Mouse (Mus musculus): ENCODE results near the gene Tfap2c. TPM values are rescaled to one million over a fixed set of nuclear protein-coding genes. Genes with fewer than 3 reads are reported as not detected.

Tfap2c gene
- polyA plus RNA-seq, 1 experiment from 2014 or later, result 0.25 TPM

DNA sequence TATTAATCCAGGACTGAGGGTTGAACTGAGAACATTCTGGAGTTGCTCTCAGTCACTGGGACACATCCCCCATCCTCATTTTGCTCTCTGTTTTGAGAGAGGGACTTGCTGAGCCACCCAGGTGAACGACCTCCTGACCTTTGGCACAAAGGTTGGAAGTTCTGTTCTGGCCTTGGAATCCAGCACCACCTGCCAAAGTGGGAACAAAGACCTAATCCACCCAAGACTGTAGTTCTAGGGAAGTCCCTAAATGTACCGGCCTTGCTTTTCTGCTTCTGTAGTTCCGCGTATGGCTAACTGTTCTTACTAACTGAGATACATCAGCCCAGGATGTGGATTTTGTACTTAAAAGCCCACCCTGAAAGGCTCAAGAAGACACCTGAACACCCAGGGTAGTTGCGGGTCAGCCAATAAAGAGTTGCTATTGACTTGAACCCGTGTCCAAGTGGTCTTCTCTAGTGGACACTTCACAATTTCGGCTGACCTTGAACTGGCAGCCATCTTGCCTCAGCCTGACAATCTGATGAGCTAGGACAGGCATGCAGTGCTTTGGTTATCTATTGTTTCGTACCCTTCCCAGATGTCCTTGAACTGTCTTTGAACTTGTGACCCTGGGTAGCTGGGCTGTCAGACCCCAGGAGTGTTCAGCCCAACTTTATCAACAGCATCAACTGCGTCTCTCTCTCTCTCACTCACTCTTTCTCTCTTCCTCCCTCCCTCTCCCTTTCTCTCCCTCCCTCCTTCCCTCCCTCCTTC is 28.6 kb upstream of the Tfap2c start:
- Histone ChIP-seq H3K4me1 (ENCODE audit: control insufficient read depth, insufficient read depth, low read length) (no peaks in the 10 kb centered on the region), H3K9me3 (replicated peaks; ENCODE audit: control insufficient read depth, low read length, poor library complexity, severe bottlenecking) (no peaks in the 10 kb centered on the region), H3K27ac (ENCODE audit: low read length) (no peak overlapping the region), H3K27me3 (ENCODE audit: control insufficient read depth, insufficient read depth, low read depth, low read length) (no peaks in the 10 kb centered on the region), H3K4me2 (ENCODE audit: low read length) (no peak overlapping the region), H3K9ac (ENCODE audit: low read depth, low read length) (no peak overlapping the region), H3K4me3 (ENCODE audit: low read depth, low read length) (no peak overlapping the region), H3K36me3 (ENCODE audit: control insufficient read depth, insufficient read depth, low read length) (no peaks in the 10 kb centered on the region)
- WGBS, result 89% methylated on average over 9 of the region's 9 CpGs
- ATAC-seq, result no peak

DNA sequence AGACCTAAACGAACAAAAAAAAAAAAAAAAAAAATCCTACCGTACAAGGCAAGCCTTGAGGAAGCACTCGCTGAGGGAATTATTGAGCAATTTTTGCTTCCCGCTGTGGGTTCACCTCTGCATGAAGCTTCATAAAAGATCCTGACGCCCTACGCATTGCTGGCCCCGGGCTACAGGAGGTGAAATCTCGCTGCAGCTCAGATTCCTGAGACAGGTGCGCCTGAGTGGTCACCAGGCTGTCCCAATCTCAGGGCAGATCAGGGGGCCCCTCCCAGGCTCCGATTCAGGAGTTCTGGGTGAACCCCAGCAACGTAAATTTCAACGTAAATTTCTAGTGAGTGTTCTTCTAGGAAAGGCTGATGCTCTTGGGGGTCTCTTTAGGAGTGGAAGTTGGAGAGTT is 26.9 kb upstream of the Tfap2c start:
- ATAC-seq, result no peak
- Histone ChIP-seq H3K9me3 (replicated peaks; ENCODE audit: control insufficient read depth, low read length, poor library complexity, severe bottlenecking) (no peaks in the 10 kb centered on the region), H3K4me2 (ENCODE audit: low read length) (no peak overlapping the region), H3K36me3 (ENCODE audit: control insufficient read depth, insufficient read depth, low read length) (no peaks in the 10 kb centered on the region), H3K27me3 (ENCODE audit: control insufficient read depth, insufficient read depth, low read depth, low read length) (no peaks in the 10 kb centered on the region), H3K4me3 (ENCODE audit: low read depth, low read length) (no peak overlapping the region), H3K27ac (ENCODE audit: low read length) (no peak overlapping the region), H3K4me1 (ENCODE audit: control insufficient read depth, insufficient read depth, low read length) (no peaks in the 10 kb centered on the region), H3K9ac (ENCODE audit: low read depth, low read length) (no peak overlapping the region)
- 78% methylated on average over 12 of the region's 12 CpGs for WGBS

GRCm38 (mm10) chr2:172527175-172527574 is 22.2 kb upstream of the Tfap2c start:
- H3K9me3 ChIP-seq (replicated peaks; ENCODE audit: control insufficient read depth, low read length, poor library complexity, severe bottlenecking), result no peaks in the 10 kb centered on the region
- WGBS, result 91% methylated on average over 8 of the region's 8 CpGs
- H3K9ac ChIP-seq (ENCODE audit: low read depth, low read length), result no peak overlapping the region
- no peaks in the 10 kb centered on the region for H3K27me3 ChIP-seq (ENCODE audit: control insufficient read depth, insufficient read depth, low read depth, low read length)
- no peak overlapping the region for H3K27ac ChIP-seq (ENCODE audit: low read length)
- no peak for ATAC-seq
- H3K4me1 ChIP-seq (ENCODE audit: control insufficient read depth, insufficient read depth, low read length), result no peaks in the 10 kb centered on the region
- H3K4me2 ChIP-seq (ENCODE audit: low read length), result no peak overlapping the region
- no peak overlapping the region for H3K4me3 ChIP-seq (ENCODE audit: low read depth, low read length)
- no peaks in the 10 kb centered on the region for H3K36me3 ChIP-seq (ENCODE audit: control insufficient read depth, insufficient read depth, low read length)

DNA sequence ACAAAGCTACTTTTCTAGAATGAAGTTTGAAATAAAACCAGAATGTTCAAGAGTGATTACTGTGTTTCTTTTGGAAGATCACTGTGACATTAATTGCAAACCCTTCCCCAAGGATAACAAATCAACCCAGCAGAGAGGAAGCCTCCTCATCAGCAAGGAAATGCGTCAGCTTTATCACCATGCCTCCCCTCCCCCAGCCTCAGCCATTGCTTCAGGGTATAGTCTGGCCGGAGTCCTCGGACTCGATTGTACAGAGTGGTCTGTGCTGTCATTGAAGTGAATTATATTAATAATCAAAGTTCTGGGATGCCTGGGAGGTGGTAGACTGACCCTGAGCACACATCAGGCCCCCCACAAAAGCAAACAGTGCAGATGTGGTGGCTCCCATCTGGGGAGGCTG is 5.4 kb upstream of the Tfap2c start:
- ATAC-seq, result no peak
- Histone ChIP-seq H3K4me3 (ENCODE audit: low read depth, low read length) (no peak overlapping the region), H3K4me1 (ENCODE audit: control insufficient read depth, insufficient read depth, low read length) (0 out of 2 replicates have a peak, but pooled peaks cover 4% of the 10 kb centered on the region), H3K27me3 (ENCODE audit: control insufficient read depth, insufficient read depth, low read depth, low read length) (peaks cover 52% of the 10 kb centered on the region), H3K27ac (ENCODE audit: low read length) (no peak overlapping the region), H3K9me3 (replicated peaks; ENCODE audit: control insufficient read depth, low read length, poor library complexity, severe bottlenecking) (peaks cover 3% of the 10 kb centered on the region; the same call in 1 of the 2 replicates), H3K9ac (ENCODE audit: low read depth, low read length) (no peak overlapping the region), H3K36me3 (ENCODE audit: control insufficient read depth, insufficient read depth, low read length) (no peaks in the 10 kb centered on the region), H3K4me2 (ENCODE audit: low read length) (no peak overlapping the region)
- 48% methylated on average over 4 of the region's 4 CpGs for WGBS

- no peaks in the 10 kb centered on the region for H3K36me3 ChIP-seq (ENCODE audit: control insufficient read depth, insufficient read depth, low read length)
- 0 out of 2 replicates have a peak, but pooled peaks cover 4% of the 10 kb centered on the region for H3K4me1 ChIP-seq (ENCODE audit: control insufficient read depth, insufficient read depth, low read length)
- no peak overlapping the region for H3K4me2 ChIP-seq (ENCODE audit: low read length)
- no peak overlapping the region for H3K4me3 ChIP-seq (ENCODE audit: low read depth, low read length)
- no peak overlapping the region for H3K9ac ChIP-seq (ENCODE audit: low read depth, low read length)
- ATAC-seq, result no peak
- H3K9me3 ChIP-seq (replicated peaks; ENCODE audit: control insufficient read depth, low read length, poor library complexity, severe bottlenecking), result peaks cover 3% of the 10 kb centered on the region; the same call in 1 of the 2 replicates
- no peak overlapping the region for H3K27ac ChIP-seq (ENCODE audit: low read length)
- 13% methylated on average over 6 of the region's 6 CpGs for WGBS
- peaks cover 58% of the 10 kb centered on the region for H3K27me3 ChIP-seq (ENCODE audit: control insufficient read depth, insufficient read depth, low read depth, low read length)
These were observed 4.7 kb upstream of the Tfap2c start for GRCm38 (mm10) chr2:172544601-172545127.

DNA sequence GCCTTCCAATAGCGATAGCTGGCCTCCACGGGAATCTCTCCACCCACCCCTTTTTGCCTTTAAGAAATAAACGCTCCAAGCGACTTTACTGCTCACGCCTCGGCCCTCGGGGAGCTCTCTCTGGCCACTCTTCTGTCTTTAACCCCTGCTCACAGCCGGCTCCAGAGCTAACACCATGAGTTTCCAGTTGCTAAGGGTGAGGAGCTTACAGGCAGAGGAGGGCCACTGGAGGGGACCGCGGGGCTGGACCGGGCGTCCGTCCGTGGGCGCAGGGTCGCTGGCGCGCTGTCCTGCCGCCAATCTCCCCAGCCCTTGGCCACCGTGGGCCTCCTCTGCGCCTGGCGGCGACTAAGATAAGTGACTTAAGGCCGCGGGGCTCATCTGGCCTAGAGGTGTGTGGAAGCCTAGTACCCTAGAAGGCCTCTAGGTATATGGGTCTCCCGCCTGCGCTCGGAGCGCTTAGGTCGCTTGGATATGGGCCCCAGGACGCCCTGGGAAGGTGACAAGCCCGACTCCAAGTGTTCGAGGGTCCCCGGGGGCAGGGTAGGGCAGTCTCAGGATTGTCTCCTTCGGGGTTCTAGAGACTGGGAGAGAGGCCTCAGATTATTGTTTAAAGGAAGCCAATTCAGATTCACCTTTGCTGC is 3.7 kb upstream of the Tfap2c start:
- H3K9ac ChIP-seq (ENCODE audit: low read depth, low read length), result no peak overlapping the region
- H3K27ac ChIP-seq (ENCODE audit: low read length), result no peak overlapping the region
- H3K4me2 ChIP-seq (ENCODE audit: low read length), result no peak overlapping the region
- no peaks in the 10 kb centered on the region for H3K9me3 ChIP-seq (replicated peaks; ENCODE audit: control insufficient read depth, low read length, poor library complexity, severe bottlenecking)
- peaks cover 63% of the 10 kb centered on the region for H3K27me3 ChIP-seq (ENCODE audit: control insufficient read depth, insufficient read depth, low read depth, low read length)
- H3K4me1 ChIP-seq (ENCODE audit: control insufficient read depth, insufficient read depth, low read length), result 0 out of 2 replicates have a peak, but pooled peaks cover 4% of the 10 kb centered on the region
- 4% methylated on average over 35 of the region's 35 CpGs for WGBS
- no peak for ATAC-seq
- no peak overlapping the region for H3K4me3 ChIP-seq (ENCODE audit: low read depth, low read length)
- H3K36me3 ChIP-seq (ENCODE audit: control insufficient read depth, insufficient read depth, low read length), result no peaks in the 10 kb centered on the region

GRCm38 (mm10) chr2:172546551-172546950 is 2.8 kb upstream of the Tfap2c start:
- Histone ChIP-seq H3K27me3 (ENCODE audit: control insufficient read depth, insufficient read depth, low read depth, low read length) (peaks cover 62% of the 10 kb centered on the region), H3K4me3 (ENCODE audit: low read depth, low read length) (no peak overlapping the region), H3K4me1 (ENCODE audit: control insufficient read depth, insufficient read depth, low read length) (peaks cover 4% of the 10 kb centered on the region; the same call in 1 of the 2 replicates), H3K27ac (ENCODE audit: low read length) (no peak overlapping the region), H3K9ac (ENCODE audit: low read depth, low read length) (no peak overlapping the region), H3K4me2 (ENCODE audit: low read length) (no peak overlapping the region), H3K36me3 (ENCODE audit: control insufficient read depth, insufficient read depth, low read length) (no peaks in the 10 kb centered on the region), H3K9me3 (replicated peaks; ENCODE audit: control insufficient read depth, low read length, poor library complexity, severe bottlenecking) (no peaks in the 10 kb centered on the region)
- no peak for ATAC-seq
- WGBS, result 8% methylated on average over 16 of the region's 16 CpGs

DNA sequence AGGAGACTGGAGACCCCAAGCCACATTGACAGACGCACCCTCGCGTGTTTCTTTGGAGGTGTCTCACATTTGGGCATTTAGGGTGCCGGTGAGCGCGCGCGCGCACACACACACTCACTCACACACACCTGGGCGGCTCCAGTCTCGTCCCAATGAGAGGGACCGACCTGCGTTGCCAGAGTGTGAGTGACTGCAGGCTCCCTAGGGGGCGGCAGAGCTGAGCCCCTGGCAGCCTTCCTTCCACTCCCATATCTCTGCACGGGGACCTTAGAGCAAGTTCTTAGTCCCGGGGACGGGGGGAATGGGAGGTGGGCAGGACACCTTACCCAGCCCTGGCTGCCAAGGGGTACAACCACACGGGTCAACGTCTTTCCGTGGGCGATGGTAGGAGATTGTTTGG is 2.3 kb upstream of the Tfap2c start:
- WGBS, result under 1% methylated on average over 21 of the region's 21 CpGs
- peak; percentile 31; the same call in 1 of the 2 replicates for ATAC-seq
- Histone ChIP-seq H3K27me3 (ENCODE audit: control insufficient read depth, insufficient read depth, low read depth, low read length) (peaks cover 60% of the 10 kb centered on the region), H3K36me3 (ENCODE audit: control insufficient read depth, insufficient read depth, low read length) (no peaks in the 10 kb centered on the region), H3K4me2 (ENCODE audit: low read length) (no peak overlapping the region), H3K27ac (ENCODE audit: low read length) (no peak overlapping the region), H3K9ac (ENCODE audit: low read depth, low read length) (no peak overlapping the region), H3K4me1 (ENCODE audit: control insufficient read depth, insufficient read depth, low read length) (peaks cover 4% of the 10 kb centered on the region; the same call in 1 of the 2 replicates), H3K9me3 (replicated peaks; ENCODE audit: control insufficient read depth, low read length, poor library complexity, severe bottlenecking) (no peaks in the 10 kb centered on the region), H3K4me3 (ENCODE audit: low read depth, low read length) (no peak overlapping the region)

Measured in midbrain, embryonic 16.5 days (tissue).